Mouse (Mus musculus) urinary bladder, postnatal 25 days (tissue): ENCODE data around the gene Defb26.

Source experiments
- DNase-seq: peaks from one replicate; pipeline ENCODE4 v3.0.0; 2022; ENCODE audit warnings: low spot score

The Defb26 gene

GRCm38 (mm10) chr2:152511592-152511991 is at the start of gene Defb26:
Defb26 (minus strand) TSS chr2:152511692.
- no peak for DNase-seq

- DNase-seq = no peak
Observed at GRCm38 (mm10) chr2:152556655-152557054, 45.2 kb upstream of the Defb26 start.

GRCm38 (mm10) chr2:152553774-152554423 is 42.4 kb upstream of the Defb26 start:
- DNase-seq = peak; percentile 39

- DNase-seq = no peak
Observed at GRCm38 (mm10) chr2:152548124-152548523, 36.6 kb upstream of the Defb26 start.

GRCm38 (mm10) chr2:152544691-152545090 is 33.2 kb upstream of the Defb26 start:
- DNase-seq = peak; percentile 7

GRCm38 (mm10) chr2:152543478-152543877 is 32.0 kb upstream of the Defb26 start:
- no peak for DNase-seq

GRCm38 (mm10) chr2:152542897-152543296 is 31.4 kb upstream of the Defb26 start:
- no peak for DNase-seq

GRCm38 (mm10) chr2:152541979-152542378 is 30.5 kb upstream of the Defb26 start:
- DNase-seq = no peak

GRCm38 (mm10) chr2:152539944-152540710 is 28.6 kb upstream of the Defb26 start, which contains the start of gene Defb29:
Defb29 (minus strand) TSS chr2:152540098.
- no peak for DNase-seq

- DNase-seq = no peak
Observed at GRCm38 (mm10) chr2:152517981-152518380, 6.5 kb upstream of the Defb26 start, which contains the start of gene Defb28. Defb28 (plus strand) TSS chr2:152518255.

GRCm38 (mm10) chr2:152516084-152516483 is 4.6 kb upstream of the Defb26 start:
- no peak for DNase-seq

GRCm38 (mm10) chr2:152503950-152504349 is 7.5 kb downstream of the Defb26 start:
- DNase-seq = no peak

GRCm38 (mm10) chr2:152500863-152501229 is 10.6 kb downstream of the Defb26 start:
- no peak for DNase-seq

- no peak for DNase-seq
Observed at GRCm38 (mm10) chr2:152500204-152500862, 11.2 kb downstream of the Defb26 start.

- no peak for DNase-seq
Observed at GRCm38 (mm10) chr2:152498020-152498419, 13.5 kb downstream of the Defb26 start.

GRCm38 (mm10) chr2:152493151-152493550 is 18.3 kb downstream of the Defb26 start:
- no peak for DNase-seq

- DNase-seq = no peak
Observed at GRCm38 (mm10) chr2:152490038-152490437, 21.5 kb downstream of the Defb26 start, which contains the start of gene Defb22. Defb22 (minus strand) TSS chr2:152490138.

- DNase-seq = no peak
Observed at GRCm38 (mm10) chr2:152487024-152487423, 24.5 kb downstream of the Defb26 start.

- no peak for DNase-seq
Observed at GRCm38 (mm10) chr2:152481726-152482125, 29.8 kb downstream of the Defb26 start.

GRCm38 (mm10) chr2:152480881-152481280 is 30.6 kb downstream of the Defb26 start:
- no peak for DNase-seq

- no peak for DNase-seq
Observed at GRCm38 (mm10) chr2:152476763-152477162, 34.7 kb downstream of the Defb26 start, which contains the start of gene Defb20. Defb20 (plus strand) TSS chr2:152477063.

- DNase-seq = no peak
Observed at GRCm38 (mm10) chr2:152472434-152472833, 39.1 kb downstream of the Defb26 start.

GRCm38 (mm10) chr2:152470973-152471372 is 40.5 kb downstream of the Defb26 start:
- peak; percentile 23 for DNase-seq
